Mouse (Mus musculus) heart, postnatal 4 days (tissue): ENCODE data around the gene Agpat4. TPM values are rescaled to one million over a fixed set of nuclear protein-coding genes. Genes with fewer than 3 reads are reported as not detected.

Source experiments
- total RNA-seq, 2 experiments: library from RNA; stranded (reverse); gene quantifications; 2 replicates each; pipeline ENCODE4 v1.2.3; 2021

Agpat4 gene
- total RNA-seq, 2 experiments from 2014 or later, result 7.8 to 8.9 TPM

Other genes with a start within 250 kb of the Agpat4 start
- gene Map3k4, start 200.1 kb downstream of the Agpat4 start, total RNA-seq, result 10 to 100 TPM; 34.4 to 41.5 TPM